Mouse (Mus musculus) cerebellum, adult 2 months (tissue): ENCODE measurements around the gene Gpr107. TPM values are rescaled to one million over a fixed set of nuclear protein-coding genes. Genes with fewer than 3 reads are reported as not detected.

Source experiments
- DNase-seq, 2 experiments: peaks; one replicate each; pipeline ENCODE4 v3.0.0; 2021
- H3K27ac ChIP-seq: fragments of 200-500 bp; 2 replicates; pipeline ENCODE4 v1.5.1; 2012; ENCODE audit warnings: low read length, control low read depth, inconsistent platforms; ENCODE audit not compliant: insufficient read depth
- H3K27me3 ChIP-seq: fragments of 200-500 bp; 2 replicates; pipeline ENCODE4 v1.6.1; 2012; ENCODE audit warnings: inconsistent platforms, mild to moderate bottlenecking, low read length, moderate library complexity; ENCODE audit not compliant: control insufficient read depth, insufficient read depth
- H3K4me1 ChIP-seq: fragments of 200-500 bp; 2 replicates; pipeline ENCODE4 v1.6.1; 2011; ENCODE audit warnings: low read length; ENCODE audit not compliant: control insufficient read depth, insufficient read depth
- H3K4me3 ChIP-seq: fragments of 200-500 bp; replicated peaks from 2 replicates; pipeline ENCODE3; 2011; ENCODE audit warnings: mild to moderate bottlenecking, low read depth, low read length, control low read depth; ENCODE audit not compliant: insufficient read depth
- CTCF ChIP-seq: fragments of 200-500 bp; IDR thresholded peaks from 2 replicates; pipeline ENCODE4 v1.5.1; 2011; ENCODE audit warnings: low read depth, mild to moderate bottlenecking, control low read depth, low read length, moderate library complexity, borderline replicate concordance; ENCODE audit not compliant: insufficient read depth
- POLR2A ChIP-seq: fragments of 200-500 bp; IDR thresholded peaks from 2 replicates; pipeline ENCODE4 v1.6.1; 2011; ENCODE audit warnings: low read length, control low read depth, borderline replicate concordance; ENCODE audit not compliant: insufficient read depth
- WGBS: fragments of 180-500 bp; shearing (Covaris S2); methylation state at CpG from one replicate; pipeline ENCODE4 v1.1.7; 2018; 5-methylcytosine and 5-hydroxymethylcytosine counted together
- polyA plus RNA-seq: library from polyadenylated mRNA; depleted of rRNA; stranded (reverse); fragments of >200 nt; gene quantifications from 2 replicates; pipeline ENCODE4 v1.2.3, GENCODE M21; 2012

Gpr107 gene
- polyA plus RNA-seq, 1 experiment = 30.0 TPM

DNA sequence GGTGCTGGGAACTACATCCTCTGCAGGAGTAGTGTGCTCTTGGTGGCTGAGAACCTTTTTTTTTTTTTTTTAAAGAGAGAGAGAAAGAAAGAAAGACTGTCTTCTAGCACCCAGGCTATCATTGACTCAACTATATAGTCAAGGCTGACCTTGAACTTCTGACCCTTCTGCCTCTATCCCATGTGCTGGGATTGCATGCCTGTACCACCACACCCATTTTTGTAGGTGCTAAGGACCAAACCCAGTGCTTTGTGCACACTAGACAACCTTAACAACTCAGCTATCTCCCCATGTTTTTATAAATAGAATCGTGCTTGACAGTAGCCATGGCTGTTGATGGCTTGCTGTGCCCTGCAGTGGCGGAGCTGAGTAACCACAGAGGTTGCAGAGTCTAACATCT, 47.9 kb downstream of the Gpr107 start:
- 90% methylated on average over 2 of the region's 2 CpGs for WGBS
- Histone ChIP-seq H3K4me3 (no peak overlapping the region), H3K27ac (no peak overlapping the region), H3K27me3 (no peaks in the 10 kb centered on the region), H3K4me1 (peaks cover 26% of the 10 kb centered on the region)
- DNase-seq = no peak
- TF ChIP-seq CTCF (no peak), POLR2A (no peak)

GRCm38 (mm10) chr2:31201851-31202250, 49.7 kb downstream of the Gpr107 start:
- 67% methylated on average over 7 of the region's 7 CpGs for WGBS
- Histone ChIP-seq H3K4me1 (peaks cover 21% of the 10 kb centered on the region), H3K27ac (no peak overlapping the region), H3K4me3 (no peak overlapping the region), H3K27me3 (no peaks in the 10 kb centered on the region)
- no peak for DNase-seq
- TF ChIP-seq CTCF (no peak), POLR2A (no peak)

- DNase-seq = no peak
- Histone ChIP-seq H3K4me3 (no peak overlapping the region), H3K27ac (no peak overlapping the region), H3K27me3 (no peaks in the 10 kb centered on the region), H3K4me1 (peaks cover 18% of the 10 kb centered on the region)
- TF ChIP-seq CTCF (no peak), POLR2A (no peak)
- 54% methylated on average over 3 of the region's 3 CpGs for WGBS
These were observed 50.2 kb downstream of the Gpr107 start for GRCm38 (mm10) chr2:31202357-31202756.

GRCm38 (mm10) chr2:31202956-31203355, 50.8 kb downstream of the Gpr107 start:
- WGBS = 86% methylated on average over 4 of the region's 4 CpGs
- Histone ChIP-seq H3K4me1 (peaks cover 12% of the 10 kb centered on the region), H3K27me3 (no peaks in the 10 kb centered on the region), H3K4me3 (no peak overlapping the region), H3K27ac (no peak overlapping the region)
- no peak for DNase-seq
- no peak for TF ChIP-seq CTCF
- TF ChIP-seq POLR2A = no peak

- Histone ChIP-seq H3K27me3 (no peaks in the 10 kb centered on the region), H3K4me1 (peaks cover 4% of the 10 kb centered on the region; the same call in 1 of the 2 replicates), H3K27ac (no peak overlapping the region), H3K4me3 (no peak overlapping the region)
- no peak for TF ChIP-seq CTCF
- no peak for TF ChIP-seq POLR2A
- no peak for DNase-seq
- 75% methylated on average over 5 of the region's 5 CpGs for WGBS
These were observed 52.6 kb downstream of the Gpr107 start for GRCm38 (mm10) chr2:31204677-31205076.

GRCm38 (mm10) chr2:31206211-31206610, 54.1 kb downstream of the Gpr107 start:
- H3K4me3 ChIP-seq = no peak overlapping the region
- no peak for DNase-seq
- TF ChIP-seq POLR2A = no peak
- TF ChIP-seq CTCF = no peak
- 30% methylated on average over 4 of the region's 4 CpGs for WGBS
- no peak overlapping the region for H3K27ac ChIP-seq
- no peaks in the 10 kb centered on the region for H3K27me3 ChIP-seq
- H3K4me1 ChIP-seq = peaks cover 2% of the 10 kb centered on the region; the same call in 1 of the 2 replicates

GRCm38 (mm10) chr2:31206882-31207281, 54.8 kb downstream of the Gpr107 start:
- TF ChIP-seq POLR2A = no peak
- TF ChIP-seq CTCF = no peak
- no peak for DNase-seq
- Histone ChIP-seq H3K27me3 (no peaks in the 10 kb centered on the region), H3K4me3 (no peak overlapping the region), H3K27ac (no peak overlapping the region), H3K4me1 (no peaks in the 10 kb centered on the region; the same call in 1 of the 2 replicates)
- WGBS = 56% methylated on average over 8 of the region's 8 CpGs

DNA sequence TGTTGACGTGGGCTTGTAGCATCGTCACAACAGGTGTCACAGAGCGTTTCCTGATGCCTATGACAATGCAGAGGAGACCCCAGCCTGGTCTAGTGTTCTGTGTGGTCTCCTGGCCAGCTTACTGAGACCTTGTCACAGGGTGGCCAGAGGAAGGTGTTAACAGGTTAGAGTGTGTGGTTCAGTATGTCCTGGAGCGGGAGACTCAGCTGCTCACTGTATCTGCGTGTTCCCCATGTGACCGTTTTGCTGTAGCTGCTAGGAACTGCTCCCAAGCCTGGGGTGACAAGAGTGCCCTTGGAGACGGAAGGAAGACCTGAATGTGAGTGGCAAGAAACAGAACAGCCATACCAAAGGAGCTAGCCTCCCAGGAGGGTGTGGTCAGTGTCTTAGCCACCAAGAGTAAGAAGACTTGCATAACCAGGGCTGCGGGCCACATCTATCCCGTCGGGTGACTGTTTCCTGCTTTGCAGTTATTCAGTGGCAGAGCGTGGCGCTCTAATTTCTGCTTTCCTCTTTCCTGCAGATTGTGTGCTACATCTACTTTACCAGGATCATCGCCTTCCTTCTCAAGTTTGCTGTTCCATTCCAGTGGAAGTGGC, 56.5 kb downstream of the Gpr107 start:
- WGBS = 91% methylated on average over 13 of the region's 13 CpGs

More for the DNA sequence above, 56.5 kb downstream of the Gpr107 start:
- TF ChIP-seq CTCF (no peak), POLR2A (no peak)
- H3K4me1 ChIP-seq = no peaks in the 10 kb centered on the region
- no peak overlapping the region for H3K4me3 ChIP-seq
- no peaks in the 10 kb centered on the region for H3K27me3 ChIP-seq
- DNase-seq = no peak
- no peak overlapping the region for H3K27ac ChIP-seq
